Mouse (Mus musculus) c-Kit-positive CD71-positive TER-119-positive erythroid progenitor cells, embryonic 14.5 days (primary cell): ENCODE measurements around the gene Fitm1.

Experiments
- DNase-seq: peaks from one replicate; pipeline ENCODE4 v3.0.0-alpha.2; 2013; ENCODE audit warnings: low spot score

Gene Fitm1

GRCm38 (mm10) chr14:55575302-55575701 is at the start of gene Fitm1:
Fitm1 (plus strand) TSS chr14:55575617.
- DNase-seq, result no peak

- DNase-seq, result no peak
Observed at GRCm38 (mm10) chr14:55526674-55527073, 48.7 kb upstream of the Fitm1 start.

- DNase-seq, result peak; percentile 58
Observed at GRCm38 (mm10) chr14:55527940-55528339, 47.5 kb upstream of the Fitm1 start.

- peak; percentile 42 for DNase-seq
Observed at GRCm38 (mm10) chr14:55536116-55536745, 39.2 kb upstream of the Fitm1 start.

- peak; percentile 94 for DNase-seq
Observed at GRCm38 (mm10) chr14:55540067-55540786, 35.2 kb upstream of the Fitm1 start, which contains the start of gene Pck2. Pck2 (plus strand) TSS chr14:55540266.

- peak; percentile 58 for DNase-seq
Observed at GRCm38 (mm10) chr14:55540787-55541321, 34.6 kb upstream of the Fitm1 start.

GRCm38 (mm10) chr14:55542268-55542667 is 33.1 kb upstream of the Fitm1 start:
- DNase-seq, result no peak

GRCm38 (mm10) chr14:55544334-55544733 is 31.1 kb upstream of the Fitm1 start:
- DNase-seq, result no peak

GRCm38 (mm10) chr14:55550191-55550590 is 25.2 kb upstream of the Fitm1 start:
- DNase-seq, result no peak

GRCm38 (mm10) chr14:55551347-55551746 is 24.1 kb upstream of the Fitm1 start:
- no peak for DNase-seq

- no peak for DNase-seq
Observed at GRCm38 (mm10) chr14:55551794-55552193, 23.6 kb upstream of the Fitm1 start.

- DNase-seq, result no peak
Observed at GRCm38 (mm10) chr14:55554635-55555034, 20.8 kb upstream of the Fitm1 start.

- no peak for DNase-seq
Observed at GRCm38 (mm10) chr14:55555788-55556187, 19.6 kb upstream of the Fitm1 start.

GRCm38 (mm10) chr14:55557003-55557402 is 18.4 kb upstream of the Fitm1 start:
- DNase-seq, result peak; percentile 70

GRCm38 (mm10) chr14:55557587-55557986 is 17.8 kb upstream of the Fitm1 start:
- no peak for DNase-seq

GRCm38 (mm10) chr14:55558740-55559448 is 16.5 kb upstream of the Fitm1 start:
- DNase-seq, result peak; percentile 78

GRCm38 (mm10) chr14:55559799-55560201 is 15.6 kb upstream of the Fitm1 start, which contains the start of gene Dcaf11:
Dcaf11 (plus strand) TSS chr14:55560006.
- DNase-seq, result peak; percentile 87

- DNase-seq, result peak; percentile 98
Observed at GRCm38 (mm10) chr14:55560202-55561073, 15.0 kb upstream of the Fitm1 start, which contains the start of gene A730061H03Rik. A730061H03Rik (minus strand) TSS chr14:55560406.

GRCm38 (mm10) chr14:55561860-55562259 is 13.6 kb upstream of the Fitm1 start:
- no peak for DNase-seq

GRCm38 (mm10) chr14:55563249-55563648 is 12.2 kb upstream of the Fitm1 start:
- DNase-seq, result no peak

GRCm38 (mm10) chr14:55565748-55566147 is 9.7 kb upstream of the Fitm1 start:
- DNase-seq, result no peak
